Mouse (Mus musculus) midbrain, embryonic 10.5 days (tissue): ENCODE measurements around the gene Gm20388. TPM values are rescaled to one million over a fixed set of nuclear protein-coding genes. Genes with fewer than 3 reads are reported as not detected.
"Not testable (repeated sequence)": the region's sequence is repeated elsewhere in the genome, so short reads cannot be mapped to it uniquely, and the experiment has no call there.

Experiments used
- DNase-seq: peaks from one replicate; pipeline ENCODE4 v3.0.0-alpha.2; 2017; ENCODE audit warnings: low spot score
- H3K27ac ChIP-seq: fragments of 300-500 bp; sonication (generic); replicated peaks from 2 replicates; pipeline ENCODE4 v1.5.1; 2016; ENCODE audit warnings: mild to moderate bottlenecking
- H3K27me3 ChIP-seq: fragments of 300-500 bp; sonication (generic); 2 replicates; pipeline ENCODE4 v1.6.1; 2016; ENCODE audit warnings: low read depth, mild to moderate bottlenecking; ENCODE audit not compliant: poor library complexity, severe bottlenecking
- H3K36me3 ChIP-seq: fragments of 300-500 bp; sonication (generic); 2 replicates; pipeline ENCODE4 v1.6.1; 2016; ENCODE audit warnings: mild to moderate bottlenecking, moderate library complexity
- H3K4me1 ChIP-seq: fragments of 300-500 bp; sonication (generic); 2 replicates; pipeline ENCODE4 v1.6.1; 2016
- H3K4me3 ChIP-seq: fragments of 300-500 bp; sonication (generic); 2 replicates; pipeline ENCODE4 v1.5.1; 2016; ENCODE audit warnings: mild to moderate bottlenecking, moderate library complexity
- H3K9me3 ChIP-seq: fragments of 300-500 bp; sonication (generic); replicated peaks from 2 replicates; pipeline ENCODE4 v1.6.1; 2016; ENCODE audit warnings: mild to moderate bottlenecking
- WGBS: fragments of 180-500 bp; shearing (Covaris S2); methylation state at CpG from one replicate; pipeline ENCODE4 v1.1.7; 2016; 5-methylcytosine and 5-hydroxymethylcytosine counted together
- polyA plus RNA-seq: library from polyadenylated mRNA; unstranded; fragments of >200 nt; fragmentation: Nextera tagmentation; extraction: Ambion mirVana; gene quantifications from 2 replicates; pipeline ENCODE4 v1.2.1, GENCODE M21; 2016

The Gm20388 gene
- polyA plus RNA-seq, 1 experiment from 2014 or later: 7.1 TPM

GRCm38 (mm10) chr8:123800867-123801266, 3890.2 kb downstream of the Gm20388 start:
- no peak overlapping the region for H3K27ac ChIP-seq
- H3K9me3 ChIP-seq: 0 out of 2 replicates have a peak, but pooled peaks cover 4% of the 10 kb centered on the region
- H3K36me3 ChIP-seq: no peaks in the 10 kb centered on the region
- DNase-seq: no peak
- peaks cover 15% of the 10 kb centered on the region for H3K4me1 ChIP-seq
- no peak overlapping the region for H3K4me3 ChIP-seq
- H3K27me3 ChIP-seq: no peaks in the 10 kb centered on the region
- WGBS: 95% methylated on average over 7 of the region's 7 CpGs

GRCm38 (mm10) chr8:123801538-123801937, 3890.9 kb downstream of the Gm20388 start:
- H3K9me3 ChIP-seq: 0 out of 2 replicates have a peak, but pooled peaks cover 4% of the 10 kb centered on the region
- no peak for DNase-seq
- WGBS: 91% methylated on average over 2 of the region's 2 CpGs
- peaks cover 19% of the 10 kb centered on the region for H3K4me1 ChIP-seq
- H3K36me3 ChIP-seq: no peaks in the 10 kb centered on the region
- no peaks in the 10 kb centered on the region for H3K27me3 ChIP-seq
- no peak overlapping the region for H3K27ac ChIP-seq
- H3K4me3 ChIP-seq: no peak overlapping the region

- WGBS: 87% methylated on average over 1 of the region's 1 CpGs
- H3K4me1 ChIP-seq: peaks cover 33% of the 10 kb centered on the region
- no peak for DNase-seq
- no peaks in the 10 kb centered on the region for H3K36me3 ChIP-seq
- no peak overlapping the region for H3K4me3 ChIP-seq
- 0 out of 2 replicates have a peak, but pooled peaks cover 4% of the 10 kb centered on the region for H3K9me3 ChIP-seq
- H3K27me3 ChIP-seq: no peaks in the 10 kb centered on the region
- no peak overlapping the region for H3K27ac ChIP-seq
Measured at GRCm38 (mm10) chr8:123803639-123804038, 3893.0 kb downstream of the Gm20388 start.

- Histone ChIP-seq H3K9me3 (0 out of 2 replicates have a peak, but pooled peaks cover 4% of the 10 kb centered on the region), H3K27me3 (no peaks in the 10 kb centered on the region), H3K36me3 (no peaks in the 10 kb centered on the region), H3K27ac (no peak overlapping the region), H3K4me3 (no peak overlapping the region), H3K4me1 (peaks cover 40% of the 10 kb centered on the region)
- 87% methylated on average over 7 of the region's 7 CpGs for WGBS
- no peak for DNase-seq
Measured at GRCm38 (mm10) chr8:123804586-123804985, 3893.9 kb downstream of the Gm20388 start.

GRCm38 (mm10) chr8:123805209-123805717, 3894.6 kb downstream of the Gm20388 start:
- peak overlapping the region; percentile 79 for H3K4me3 ChIP-seq
- DNase-seq: no peak
- 0 out of 2 replicates have a peak, but pooled peaks cover 4% of the 10 kb centered on the region for H3K9me3 ChIP-seq
- no peaks in the 10 kb centered on the region for H3K27me3 ChIP-seq
- WGBS: 14% methylated on average over 15 of the region's 15 CpGs
- peaks cover 40% of the 10 kb centered on the region for H3K4me1 ChIP-seq
- H3K36me3 ChIP-seq: peaks cover 4% of the 10 kb centered on the region; the same call in 1 of the 2 replicates
- H3K27ac ChIP-seq: peak overlapping the region; percentile 93

GRCm38 (mm10) chr8:123805718-123806373, 3895.2 kb downstream of the Gm20388 start, which contains the start of gene Rab4a:
Gene Rab4a (plus strand): TSS chr8:123805985.
- peaks cover 6% of the 10 kb centered on the region; the same call in 1 of the 2 replicates for H3K36me3 ChIP-seq
- H3K27me3 ChIP-seq: no peaks in the 10 kb centered on the region
- peak within 1 kb of the TSS; percentile 79 for H3K4me3 ChIP-seq
- DNase-seq: peak; percentile 90
- H3K4me1 ChIP-seq: peaks cover 40% of the 10 kb centered on the region
- under 1% methylated on average over 45 of the region's 48 CpGs for WGBS
- peak within 1 kb of the TSS; percentile 93 for H3K27ac ChIP-seq
- H3K9me3 ChIP-seq: 0 out of 2 replicates have a peak, but pooled peaks cover 3% of the 10 kb centered on the region

GRCm38 (mm10) chr8:123806374-123806935, 3895.8 kb downstream of the Gm20388 start:
- peaks cover 40% of the 10 kb centered on the region for H3K4me1 ChIP-seq
- DNase-seq: peak; percentile 28
- H3K9me3 ChIP-seq: no peaks in the 10 kb centered on the region
- H3K27me3 ChIP-seq: no peaks in the 10 kb centered on the region
- WGBS: under 1% methylated on average over 12 of the region's 12 CpGs
- peak overlapping the region; percentile 93 for H3K27ac ChIP-seq
- peak overlapping the region; percentile 79 for H3K4me3 ChIP-seq
- H3K36me3 ChIP-seq: peaks cover 6% of the 10 kb centered on the region; the same call in 1 of the 2 replicates

- WGBS: 12% methylated on average over 14 of the region's 14 CpGs
- peaks cover 40% of the 10 kb centered on the region for H3K4me1 ChIP-seq
- H3K27me3 ChIP-seq: no peaks in the 10 kb centered on the region
- peak overlapping the region; percentile 93 for H3K27ac ChIP-seq
- peak; percentile 35 for DNase-seq
- peak overlapping the region; percentile 79 for H3K4me3 ChIP-seq
- H3K9me3 ChIP-seq: no peaks in the 10 kb centered on the region
- H3K36me3 ChIP-seq: peaks cover 6% of the 10 kb centered on the region; the same call in 1 of the 2 replicates
Measured at GRCm38 (mm10) chr8:123807024-123807431, 3896.4 kb downstream of the Gm20388 start.

- Histone ChIP-seq H3K4me3 (peak overlapping the region; percentile 79; the same call in 1 of the 2 replicates), H3K27ac (peak overlapping the region; percentile 93; the same call in 1 of the 2 replicates), H3K4me1 (peaks cover 40% of the 10 kb centered on the region), H3K36me3 (peaks cover 6% of the 10 kb centered on the region; the same call in 1 of the 2 replicates), H3K27me3 (no peaks in the 10 kb centered on the region), H3K9me3 (no peaks in the 10 kb centered on the region)
- DNase-seq: no peak
- WGBS: 67% methylated on average over 6 of the region's 6 CpGs
Measured at GRCm38 (mm10) chr8:123807852-123808573, 3897.4 kb downstream of the Gm20388 start.

GRCm38 (mm10) chr8:123808671-123809070, 3898.0 kb downstream of the Gm20388 start:
- Histone ChIP-seq H3K9me3 (no peaks in the 10 kb centered on the region), H3K4me3 (no peak overlapping the region), H3K36me3 (peaks cover 7% of the 10 kb centered on the region), H3K27me3 (no peaks in the 10 kb centered on the region), H3K4me1 (peaks cover 40% of the 10 kb centered on the region), H3K27ac (no peak overlapping the region)
- 66% methylated on average over 7 of the region's 7 CpGs for WGBS
- DNase-seq: no peak

- 88% methylated on average over 4 of the region's 4 CpGs for WGBS
- H3K9me3 ChIP-seq, H3K27ac ChIP-seq, H3K4me3 ChIP-seq, H3K27me3 ChIP-seq, DNase-seq: not testable (repeated sequence)
- peaks cover 40% of the 10 kb centered on the region for H3K4me1 ChIP-seq
- peaks cover 14% of the 10 kb centered on the region for H3K36me3 ChIP-seq
Measured at GRCm38 (mm10) chr8:123809342-123809741, 3898.7 kb downstream of the Gm20388 start.

- no peaks in the 10 kb centered on the region for H3K9me3 ChIP-seq
- DNase-seq: no peak
- H3K4me1 ChIP-seq: peaks cover 18% of the 10 kb centered on the region
- 88% methylated on average over 5 of the region's 5 CpGs for WGBS
- H3K27me3 ChIP-seq: no peaks in the 10 kb centered on the region
- no peak overlapping the region for H3K4me3 ChIP-seq
- H3K27ac ChIP-seq: no peak overlapping the region
- peaks cover 38% of the 10 kb centered on the region for H3K36me3 ChIP-seq
Measured at GRCm38 (mm10) chr8:123812227-123812626, 3901.6 kb downstream of the Gm20388 start.
